Mouse (Mus musculus): ENCODE data around the gene Rab6b. TPM values are rescaled to one million over a fixed set of nuclear protein-coding genes. Genes with fewer than 3 reads are reported as not detected.
A peak's percentile ranks its signal among the peaks of the same experiment; 100 is the strongest.

Rab6b gene
- total and polyA plus RNA-seq, 2 experiments from 2014 or later = 162 to 228 TPM

DNA sequence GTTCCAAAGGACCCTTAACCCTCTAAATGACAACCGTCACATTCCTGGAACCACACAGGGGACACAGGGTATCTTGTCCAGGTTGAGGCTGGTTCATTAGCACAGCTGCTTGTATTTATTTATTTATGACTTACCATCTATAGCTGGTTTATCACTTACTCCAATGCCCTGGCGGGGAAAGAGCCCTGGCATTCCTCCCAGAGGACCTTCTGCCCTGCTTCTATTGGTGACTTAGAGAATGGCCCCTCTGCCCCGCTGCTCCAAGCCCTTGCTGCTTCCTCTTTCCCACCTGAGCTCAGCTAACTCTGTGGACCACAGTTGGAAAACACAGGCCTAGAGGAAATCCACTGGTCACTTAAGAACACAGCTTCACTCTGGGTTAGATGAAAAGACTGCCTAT is 28.2 kb upstream of the Rab6b start:
- ATAC-seq (ENCODE audit: low FRiP score) (no peak), DNase-seq (ENCODE audit: low spot score) (no peak)
- Histone ChIP-seq H3K27ac (ENCODE audit: low read depth, low read length) (no peak overlapping the region), H3K9ac (replicated peaks; ENCODE audit: low read length, poor library complexity, severe bottlenecking) (no peak overlapping the region), H3K4me2 (ENCODE audit: low read depth, low read length, poor library complexity, severe bottlenecking) (no peak overlapping the region), H3K36me3 (ENCODE audit: insufficient read depth, low read length) (no peaks in the 10 kb centered on the region), H3K9me3 (ENCODE audit: low read length) (no peaks in the 10 kb centered on the region), H3K4me3 (ENCODE audit: low read depth, low read length) (no peak overlapping the region), H3K27me3 (ENCODE audit: insufficient read depth, low read length) (no peaks in the 10 kb centered on the region), H3K4me1 (ENCODE audit: insufficient read depth, low read length) (no peaks in the 10 kb centered on the region)
- WGBS = 63% methylated on average over 3 of the region's 3 CpGs
- no peak for TF ChIP-seq CTCF (IDR thresholded peaks at IDR 0.05)

DNA sequence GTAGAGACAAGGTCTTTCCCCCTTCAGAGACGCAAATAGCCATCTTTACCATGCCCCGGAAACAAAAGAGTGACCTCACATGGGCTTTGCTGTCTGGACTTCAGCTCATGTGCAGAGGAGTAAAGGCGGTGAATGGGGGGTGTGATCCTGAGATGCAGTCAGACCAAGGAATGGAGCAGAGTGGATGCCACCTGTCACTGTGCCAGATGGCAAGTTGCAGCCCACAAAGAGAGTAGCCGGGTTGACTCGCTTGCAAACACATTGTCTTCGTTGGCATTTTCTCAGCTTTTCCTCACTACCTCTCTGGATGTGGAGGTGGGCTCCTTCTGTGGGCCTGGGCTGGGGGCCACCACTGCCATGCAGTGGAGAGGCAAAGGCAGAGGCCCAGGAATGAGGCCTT is 24.9 kb upstream of the Rab6b start:
- Histone ChIP-seq H3K4me2 (ENCODE audit: low read depth, low read length, poor library complexity, severe bottlenecking) (no peak overlapping the region), H3K9me3 (ENCODE audit: low read length) (no peaks in the 10 kb centered on the region), H3K4me3 (ENCODE audit: low read depth, low read length) (no peak overlapping the region), H3K9ac (replicated peaks; ENCODE audit: low read length, poor library complexity, severe bottlenecking) (no peak overlapping the region), H3K36me3 (ENCODE audit: insufficient read depth, low read length) (no peaks in the 10 kb centered on the region), H3K27me3 (ENCODE audit: insufficient read depth, low read length) (no peaks in the 10 kb centered on the region), H3K4me1 (ENCODE audit: insufficient read depth, low read length) (no peaks in the 10 kb centered on the region), H3K27ac (ENCODE audit: low read depth, low read length) (no peak overlapping the region)
- ATAC-seq (ENCODE audit: low FRiP score) (no peak), DNase-seq (ENCODE audit: low spot score) (peak; percentile 45)
- 91% methylated on average over 6 of the region's 6 CpGs for WGBS
- TF ChIP-seq CTCF (IDR thresholded peaks at IDR 0.05) = no peak

DNA sequence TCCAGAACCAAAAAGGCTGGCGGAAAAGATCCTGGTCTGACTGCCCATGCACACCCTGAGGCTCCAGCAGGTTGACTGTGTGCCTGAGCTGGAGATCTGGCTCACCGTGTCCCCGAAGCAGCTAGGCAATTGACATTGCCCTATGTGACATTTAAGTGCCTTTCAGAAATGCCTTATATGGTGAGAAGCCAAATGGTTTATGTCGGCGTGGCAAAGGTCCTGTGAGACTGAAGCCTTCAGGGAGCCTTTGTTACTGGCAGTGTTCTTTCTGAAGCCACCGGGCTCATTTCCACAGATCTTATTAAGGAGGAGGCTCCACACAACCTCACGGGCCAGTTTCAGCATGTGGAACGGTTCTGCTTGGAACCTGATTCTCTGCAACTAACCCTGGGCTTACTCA is 24.3 kb upstream of the Rab6b start:
- Histone ChIP-seq H3K36me3 (ENCODE audit: insufficient read depth, low read length) (no peaks in the 10 kb centered on the region), H3K4me3 (ENCODE audit: low read depth, low read length) (no peak overlapping the region), H3K9me3 (ENCODE audit: low read length) (no peaks in the 10 kb centered on the region), H3K27ac (ENCODE audit: low read depth, low read length) (no peak overlapping the region), H3K27me3 (ENCODE audit: insufficient read depth, low read length) (no peaks in the 10 kb centered on the region), H3K4me1 (ENCODE audit: insufficient read depth, low read length) (no peaks in the 10 kb centered on the region), H3K9ac (replicated peaks; ENCODE audit: low read length, poor library complexity, severe bottlenecking) (no peak overlapping the region), H3K4me2 (ENCODE audit: low read depth, low read length, poor library complexity, severe bottlenecking) (no peak overlapping the region)
- no peak for ATAC-seq (ENCODE audit: low FRiP score)
- DNase-seq (ENCODE audit: low spot score) = no peak
- 74% methylated on average over 8 of the region's 8 CpGs for WGBS
- TF ChIP-seq CTCF (IDR thresholded peaks at IDR 0.05) = no peak

DNA sequence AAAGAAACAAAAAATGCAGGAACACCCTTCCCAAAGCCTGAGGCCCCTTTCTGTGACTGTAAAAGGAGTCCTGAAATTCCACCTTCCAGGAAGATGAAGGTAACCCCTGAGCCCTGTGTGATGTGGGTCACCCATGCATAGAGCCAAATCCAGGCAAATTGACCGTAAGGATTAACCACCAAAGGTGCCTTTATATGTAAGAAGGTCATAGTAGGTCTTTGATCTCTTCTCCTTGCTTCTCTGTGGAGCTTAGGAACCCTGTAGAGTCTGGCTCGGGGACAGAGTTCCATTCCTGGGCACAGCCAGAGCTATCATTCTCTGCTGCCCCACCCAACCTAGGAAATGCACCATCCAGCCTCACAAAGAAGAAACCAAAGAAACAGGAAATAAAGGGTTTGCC is 22.9 kb upstream of the Rab6b start:
- Histone ChIP-seq H3K4me1 (ENCODE audit: insufficient read depth, low read length) (0 out of 2 replicates have a peak, but pooled peaks cover 3% of the 10 kb centered on the region), H3K9me3 (ENCODE audit: low read length) (no peaks in the 10 kb centered on the region), H3K4me3 (ENCODE audit: low read depth, low read length) (no peak overlapping the region), H3K9ac (replicated peaks; ENCODE audit: low read length, poor library complexity, severe bottlenecking) (no peak overlapping the region), H3K4me2 (ENCODE audit: low read depth, low read length, poor library complexity, severe bottlenecking) (no peak overlapping the region), H3K36me3 (ENCODE audit: insufficient read depth, low read length) (no peaks in the 10 kb centered on the region), H3K27ac (ENCODE audit: low read depth, low read length) (no peak overlapping the region), H3K27me3 (ENCODE audit: insufficient read depth, low read length) (no peaks in the 10 kb centered on the region)
- ATAC-seq (ENCODE audit: low FRiP score) = no peak
- TF ChIP-seq CTCF (IDR thresholded peaks at IDR 0.05) = no peak
- 23% methylated on average over 2 of the region's 2 CpGs for WGBS
- no peak for DNase-seq (ENCODE audit: low spot score)

DNA sequence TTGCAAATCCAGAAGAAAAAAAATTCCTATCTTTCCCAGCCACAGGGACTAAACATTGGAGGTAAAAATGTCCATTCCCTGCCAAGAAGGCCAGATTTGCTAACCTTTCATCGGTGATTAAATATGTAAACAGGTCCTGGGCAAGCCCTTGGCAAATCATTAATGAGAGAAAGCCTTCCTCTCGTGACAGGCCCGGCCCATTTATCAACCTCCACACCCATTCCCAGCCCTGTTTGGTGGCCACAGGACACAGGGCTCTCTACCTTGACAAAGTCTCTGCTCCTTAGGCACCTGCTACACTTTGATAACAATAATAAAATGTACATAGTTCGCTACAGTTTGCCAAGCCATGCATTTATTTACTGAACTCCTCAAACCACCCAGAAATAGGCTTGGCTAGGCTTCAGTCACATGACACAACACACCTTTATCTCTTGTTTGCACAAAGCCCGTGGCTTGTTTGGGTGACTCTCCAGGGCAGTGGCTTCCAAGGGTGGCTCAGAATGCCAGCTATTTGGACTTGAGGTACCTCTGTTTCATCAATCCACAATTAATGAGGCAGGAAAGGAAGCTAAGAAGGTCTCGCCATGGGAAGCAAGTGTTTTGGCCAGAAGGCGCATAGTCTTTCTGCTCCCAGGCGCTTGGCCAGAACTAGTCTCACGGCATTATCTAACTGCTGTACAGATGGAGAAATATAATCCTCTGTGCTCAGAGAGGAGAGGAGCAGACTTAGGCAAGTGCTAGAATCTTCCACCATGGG is 21.3 kb upstream of the Rab6b start:
- WGBS = 77% methylated on average over 9 of the region's 9 CpGs

GRCm38 (mm10) chr9:103091039-103091883 is 20.3 kb upstream of the Rab6b start:
- Histone ChIP-seq H3K4me2 (ENCODE audit: low read depth, low read length, poor library complexity, severe bottlenecking) (no peak overlapping the region), H3K9ac (replicated peaks; ENCODE audit: low read length, poor library complexity, severe bottlenecking) (no peak overlapping the region), H3K4me1 (ENCODE audit: insufficient read depth, low read length) (0 out of 2 replicates have a peak, but pooled peaks cover 3% of the 10 kb centered on the region), H3K27ac (ENCODE audit: low read depth, low read length) (no peak overlapping the region), H3K36me3 (ENCODE audit: insufficient read depth, low read length) (no peaks in the 10 kb centered on the region), H3K4me3 (ENCODE audit: low read depth, low read length) (no peak overlapping the region), H3K27me3 (ENCODE audit: insufficient read depth, low read length) (no peaks in the 10 kb centered on the region), H3K9me3 (ENCODE audit: low read length) (no peaks in the 10 kb centered on the region)
- no peak for ATAC-seq (ENCODE audit: low FRiP score)
- 84% methylated on average over 16 of the region's 16 CpGs for WGBS
- no peak for DNase-seq (ENCODE audit: low spot score)
- TF ChIP-seq CTCF (IDR thresholded peaks at IDR 0.05) = no peak

More for the DNA sequence above, 21.3 kb upstream of the Rab6b start:
- no peaks in the 10 kb centered on the region for H3K36me3 ChIP-seq (ENCODE audit: insufficient read depth, low read length)
- H3K27ac ChIP-seq (ENCODE audit: low read depth, low read length) = no peak overlapping the region
- H3K4me2 ChIP-seq (ENCODE audit: low read depth, low read length, poor library complexity, severe bottlenecking) = no peak overlapping the region
- H3K4me1 ChIP-seq (ENCODE audit: insufficient read depth, low read length) = 0 out of 2 replicates have a peak, but pooled peaks cover 3% of the 10 kb centered on the region
- ATAC-seq (ENCODE audit: low FRiP score) (no peak), DNase-seq (ENCODE audit: low spot score) (peak; percentile 66)
- H3K9me3 ChIP-seq (ENCODE audit: low read length) = no peaks in the 10 kb centered on the region
- no peaks in the 10 kb centered on the region for H3K27me3 ChIP-seq (ENCODE audit: insufficient read depth, low read length)
- TF ChIP-seq CTCF (IDR thresholded peaks at IDR 0.05) = no peak
- H3K4me3 ChIP-seq (ENCODE audit: low read depth, low read length) = no peak overlapping the region
- no peak overlapping the region for H3K9ac ChIP-seq (replicated peaks; ENCODE audit: low read length, poor library complexity, severe bottlenecking)
